Mouse (Mus musculus): ENCODE data around the gene Prss54. TPM values are rescaled to one million over a fixed set of nuclear protein-coding genes. Genes with fewer than 3 reads are reported as not detected.
"Not testable (repeated sequence)": the region's sequence is repeated elsewhere in the genome, so short reads cannot be mapped to it uniquely, and the experiment has no call there.

Prss54 gene
- not detected in 2 replicates for polyA plus RNA-seq (2014; fragmentation: Nextera tagmentation; extraction: Ambion mirVana)

GRCm38 (mm10) chr8:95576240-95576639 lies at the start of gene Prss54:
Gene Prss54 (minus strand): TSS chr8:95576340.
- 72% methylated on average over 10 of the region's 10 CpGs for WGBS
- no peak within 1 kb of the TSS for H3K27ac ChIP-seq (ENCODE audit: low read length)
- ATAC-seq (ENCODE audit: insufficient number of reproducible peaks, insufficient read depth, low FRiP score, low read depth) = no peak
- H3K27me3 ChIP-seq (ENCODE audit: control insufficient read depth, insufficient read depth, low read length) = no peaks in the 10 kb centered on the region
- H3K4me1 ChIP-seq (ENCODE audit: control insufficient read depth, insufficient read depth, low read length) = no peaks in the 10 kb centered on the region
- H3K36me3 ChIP-seq (ENCODE audit: control insufficient read depth, insufficient read depth, low read length) = no peaks in the 10 kb centered on the region
- no peak within 1 kb of the TSS for H3K4me2 ChIP-seq (replicated peaks; ENCODE audit: low read depth, low read length)
- H3K9ac ChIP-seq (replicated peaks; ENCODE audit: low read depth, low read length) = no peak within 1 kb of the TSS
- H3K4me3 ChIP-seq (ENCODE audit: low read depth, low read length) = no peak within 1 kb of the TSS
- no peaks in the 10 kb centered on the region for H3K9me3 ChIP-seq (ENCODE audit: control insufficient read depth, low read depth, low read length)

GRCm38 (mm10) chr8:95624833-95625232 lies 48.7 kb upstream of the Prss54 start:
- 86% methylated on average over 2 of the region's 2 CpGs for WGBS
- no peak for ATAC-seq (ENCODE audit: insufficient number of reproducible peaks, insufficient read depth, low FRiP score, low read depth)
- Histone ChIP-seq H3K4me3 (ENCODE audit: low read depth, low read length) (no peak overlapping the region), H3K27ac (ENCODE audit: low read length) (no peak overlapping the region), H3K4me2 (replicated peaks; ENCODE audit: low read depth, low read length) (no peak overlapping the region), H3K4me1 (ENCODE audit: control insufficient read depth, insufficient read depth, low read length) (no peaks in the 10 kb centered on the region), H3K27me3 (ENCODE audit: control insufficient read depth, insufficient read depth, low read length) (no peaks in the 10 kb centered on the region), H3K9me3 (ENCODE audit: control insufficient read depth, low read depth, low read length) (no peaks in the 10 kb centered on the region), H3K36me3 (ENCODE audit: control insufficient read depth, insufficient read depth, low read length) (no peaks in the 10 kb centered on the region), H3K9ac (replicated peaks; ENCODE audit: low read depth, low read length) (no peak overlapping the region)

- Histone ChIP-seq H3K36me3 (ENCODE audit: control insufficient read depth, insufficient read depth, low read length) (no peaks in the 10 kb centered on the region), H3K27ac (ENCODE audit: low read length) (no peak overlapping the region), H3K4me3 (ENCODE audit: low read depth, low read length) (no peak overlapping the region), H3K4me1 (ENCODE audit: control insufficient read depth, insufficient read depth, low read length) (no peaks in the 10 kb centered on the region), H3K4me2 (replicated peaks; ENCODE audit: low read depth, low read length) (no peak overlapping the region), H3K9ac (replicated peaks; ENCODE audit: low read depth, low read length) (no peak overlapping the region), H3K27me3 (ENCODE audit: control insufficient read depth, insufficient read depth, low read length) (no peaks in the 10 kb centered on the region), H3K9me3 (ENCODE audit: control insufficient read depth, low read depth, low read length) (no peaks in the 10 kb centered on the region)
- 92% methylated on average over 2 of the region's 2 CpGs for WGBS
- ATAC-seq (ENCODE audit: insufficient number of reproducible peaks, insufficient read depth, low FRiP score, low read depth) = no peak
Measured at GRCm38 (mm10) chr8:95620046-95620445, 43.9 kb upstream of the Prss54 start.

GRCm38 (mm10) chr8:95616383-95616782 lies 40.2 kb upstream of the Prss54 start:
- Histone ChIP-seq H3K4me2 (replicated peaks; ENCODE audit: low read depth, low read length) (no peak overlapping the region), H3K27me3 (ENCODE audit: control insufficient read depth, insufficient read depth, low read length) (no peaks in the 10 kb centered on the region), H3K9ac (replicated peaks; ENCODE audit: low read depth, low read length) (no peak overlapping the region), H3K36me3 (ENCODE audit: control insufficient read depth, insufficient read depth, low read length) (no peaks in the 10 kb centered on the region), H3K9me3 (ENCODE audit: control insufficient read depth, low read depth, low read length) (no peaks in the 10 kb centered on the region), H3K4me3 (ENCODE audit: low read depth, low read length) (no peak overlapping the region), H3K27ac (ENCODE audit: low read length) (no peak overlapping the region), H3K4me1 (ENCODE audit: control insufficient read depth, insufficient read depth, low read length) (no peaks in the 10 kb centered on the region)
- WGBS = 83% methylated on average over 7 of the region's 7 CpGs
- ATAC-seq (ENCODE audit: insufficient number of reproducible peaks, insufficient read depth, low FRiP score, low read depth) = no peak

GRCm38 (mm10) chr8:95611769-95612168 lies 35.6 kb upstream of the Prss54 start:
- 54% methylated on average over 5 of the region's 5 CpGs for WGBS

DNA sequence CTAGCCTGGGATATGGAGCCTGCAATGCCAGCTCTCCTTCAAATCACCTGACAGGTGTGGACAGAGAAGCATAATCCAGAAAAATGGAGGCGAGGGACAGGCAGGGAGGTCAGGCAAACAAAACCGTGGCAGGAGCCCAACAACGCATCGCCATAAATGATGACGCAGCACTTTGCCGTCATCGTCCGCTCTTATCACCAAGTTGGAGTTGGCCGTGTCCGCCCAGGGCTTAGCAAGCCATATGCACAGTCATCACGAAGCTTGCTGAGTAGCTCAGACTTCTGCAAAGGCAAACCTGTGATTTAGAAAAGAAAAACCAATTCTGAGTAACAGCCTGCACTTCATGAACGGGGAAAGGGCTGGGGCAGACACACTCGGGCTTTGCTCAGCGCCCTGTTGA lies 34.6 kb upstream of the Prss54 start:
- no peaks in the 10 kb centered on the region for H3K9me3 ChIP-seq (ENCODE audit: control insufficient read depth, low read depth, low read length)
- no peaks in the 10 kb centered on the region for H3K27me3 ChIP-seq (ENCODE audit: control insufficient read depth, insufficient read depth, low read length)
- no peak for ATAC-seq (ENCODE audit: insufficient number of reproducible peaks, insufficient read depth, low FRiP score, low read depth)
- H3K4me2 ChIP-seq (replicated peaks; ENCODE audit: low read depth, low read length) = no peak overlapping the region
- no peak overlapping the region for H3K27ac ChIP-seq (ENCODE audit: low read length)
- H3K4me3 ChIP-seq (ENCODE audit: low read depth, low read length) = no peak overlapping the region
- no peaks in the 10 kb centered on the region for H3K4me1 ChIP-seq (ENCODE audit: control insufficient read depth, insufficient read depth, low read length)
- WGBS = 67% methylated on average over 14 of the region's 14 CpGs
- no peaks in the 10 kb centered on the region for H3K36me3 ChIP-seq (ENCODE audit: control insufficient read depth, insufficient read depth, low read length)
- no peak overlapping the region for H3K9ac ChIP-seq (replicated peaks; ENCODE audit: low read depth, low read length)

More at GRCm38 (mm10) chr8:95611769-95612168, 35.6 kb upstream of the Prss54 start:
- H3K36me3 ChIP-seq (ENCODE audit: control insufficient read depth, insufficient read depth, low read length) = no peaks in the 10 kb centered on the region
- no peak overlapping the region for H3K9ac ChIP-seq (replicated peaks; ENCODE audit: low read depth, low read length)
- H3K4me2 ChIP-seq (replicated peaks; ENCODE audit: low read depth, low read length) = no peak overlapping the region
- ATAC-seq (ENCODE audit: insufficient number of reproducible peaks, insufficient read depth, low FRiP score, low read depth) = no peak
- H3K27ac ChIP-seq (ENCODE audit: low read length) = no peak overlapping the region
- H3K4me3 ChIP-seq (ENCODE audit: low read depth, low read length) = no peak overlapping the region
- no peaks in the 10 kb centered on the region for H3K9me3 ChIP-seq (ENCODE audit: control insufficient read depth, low read depth, low read length)
- no peaks in the 10 kb centered on the region for H3K27me3 ChIP-seq (ENCODE audit: control insufficient read depth, insufficient read depth, low read length)
- H3K4me1 ChIP-seq (ENCODE audit: control insufficient read depth, insufficient read depth, low read length) = no peaks in the 10 kb centered on the region

DNA sequence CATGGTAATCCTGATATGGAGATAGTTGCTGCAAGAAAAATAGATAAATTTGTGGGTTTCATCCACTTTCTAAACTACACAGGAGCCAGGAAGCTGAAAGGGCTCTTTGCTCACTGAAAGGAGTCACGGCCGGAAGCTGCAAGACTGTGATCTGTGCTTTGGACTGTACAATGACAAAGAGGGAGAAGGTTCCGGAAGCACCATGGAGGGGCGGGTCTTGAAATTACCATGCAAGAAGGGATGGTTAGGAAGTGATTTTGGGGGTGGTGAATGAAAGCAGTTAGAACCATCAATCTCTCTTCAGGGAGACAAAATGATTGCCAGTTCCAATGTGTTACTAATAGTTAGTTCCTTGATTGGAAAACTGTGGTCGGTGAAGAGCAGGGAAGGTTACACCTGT lies 33.3 kb upstream of the Prss54 start:
- no peaks in the 10 kb centered on the region for H3K9me3 ChIP-seq (ENCODE audit: control insufficient read depth, low read depth, low read length)
- no peak overlapping the region for H3K27ac ChIP-seq (ENCODE audit: low read length)
- no peaks in the 10 kb centered on the region for H3K4me1 ChIP-seq (ENCODE audit: control insufficient read depth, insufficient read depth, low read length)
- no peak overlapping the region for H3K9ac ChIP-seq (replicated peaks; ENCODE audit: low read depth, low read length)
- H3K27me3 ChIP-seq (ENCODE audit: control insufficient read depth, insufficient read depth, low read length) = no peaks in the 10 kb centered on the region
- no peak overlapping the region for H3K4me3 ChIP-seq (ENCODE audit: low read depth, low read length)
- 85% methylated on average over 5 of the region's 5 CpGs for WGBS
- no peaks in the 10 kb centered on the region for H3K36me3 ChIP-seq (ENCODE audit: control insufficient read depth, insufficient read depth, low read length)
- H3K4me2 ChIP-seq (replicated peaks; ENCODE audit: low read depth, low read length) = no peak overlapping the region
- ATAC-seq (ENCODE audit: insufficient number of reproducible peaks, insufficient read depth, low FRiP score, low read depth) = no peak

DNA sequence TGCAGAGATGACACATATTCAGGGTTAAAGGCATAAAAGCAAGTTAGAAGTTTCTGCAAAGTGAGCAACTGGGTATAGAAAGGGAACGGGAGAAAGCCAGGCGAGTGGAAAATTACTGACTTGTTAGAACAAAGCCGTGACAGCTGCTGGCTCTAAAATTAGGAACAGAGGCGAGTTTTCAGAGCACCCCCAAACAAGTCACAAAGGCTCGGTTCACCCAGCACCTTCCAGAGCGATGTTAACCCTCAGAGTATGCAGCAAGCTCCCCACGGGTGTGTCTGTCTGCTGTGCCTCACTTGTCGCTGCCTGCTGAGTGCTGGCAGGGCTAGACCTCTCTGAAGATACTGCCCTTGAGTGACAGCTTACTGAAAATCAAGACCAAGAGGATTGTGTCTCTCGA lies 31.1 kb upstream of the Prss54 start:
- WGBS = 56% methylated on average over 9 of the region's 9 CpGs
- H3K4me2 ChIP-seq (replicated peaks; ENCODE audit: low read depth, low read length) = no peak overlapping the region
- H3K36me3 ChIP-seq (ENCODE audit: control insufficient read depth, insufficient read depth, low read length) = no peaks in the 10 kb centered on the region
- no peak for ATAC-seq (ENCODE audit: insufficient number of reproducible peaks, insufficient read depth, low FRiP score, low read depth)
- H3K9me3 ChIP-seq (ENCODE audit: control insufficient read depth, low read depth, low read length) = no peaks in the 10 kb centered on the region
- H3K4me3 ChIP-seq (ENCODE audit: low read depth, low read length) = no peak overlapping the region
- no peaks in the 10 kb centered on the region for H3K4me1 ChIP-seq (ENCODE audit: control insufficient read depth, insufficient read depth, low read length)
- no peak overlapping the region for H3K9ac ChIP-seq (replicated peaks; ENCODE audit: low read depth, low read length)
- H3K27ac ChIP-seq (ENCODE audit: low read length) = no peak overlapping the region
- H3K27me3 ChIP-seq (ENCODE audit: control insufficient read depth, insufficient read depth, low read length) = no peaks in the 10 kb centered on the region

GRCm38 (mm10) chr8:95606509-95606908 lies 30.4 kb upstream of the Prss54 start:
- H3K36me3 ChIP-seq (ENCODE audit: control insufficient read depth, insufficient read depth, low read length); H3K27me3 ChIP-seq (ENCODE audit: control insufficient read depth, insufficient read depth, low read length); ATAC-seq (ENCODE audit: insufficient number of reproducible peaks, insufficient read depth, low FRiP score, low read depth); H3K9ac ChIP-seq (replicated peaks; ENCODE audit: low read depth, low read length); H3K9me3 ChIP-seq (ENCODE audit: control insufficient read depth, low read depth, low read length); H3K4me3 ChIP-seq (ENCODE audit: low read depth, low read length); H3K27ac ChIP-seq (ENCODE audit: low read length); H3K4me2 ChIP-seq (replicated peaks; ENCODE audit: low read depth, low read length); H3K4me1 ChIP-seq (ENCODE audit: control insufficient read depth, insufficient read depth, low read length): not testable (repeated sequence)
- WGBS = 22% methylated on average over 4 of the region's 5 CpGs

Data from stomach, embryonic 14.5 days (tissue).